Comparison of ENCODE assay signal across 17 mouse cellular contexts in genomic region chr4:46790609-46791267, GRCm38 (mm10).
A peak's percentile ranks its signal among the peaks of the same experiment; 100 is the strongest.
DNase-seq lines count a peak whose midpoint lies in the region; ATAC-seq and TF ChIP-seq lines count a peak whose summit lies in the region.
"Had no signal": no experiment of that assay in that cellular context is flagged by ENCODE, and none has a peak within 500 bp of the region (broad histone marks: within the 10 kb centered on the region; RNA-seq: fewer than 3 reads in every experiment).

No protein-coding gene starts in this region.

- H3K36me3 ChIP-seq in kidney, postnatal 0 days (ENCODE audit: insufficient read depth, low read length): no peaks in the 10 kb centered on the region
- H3K36me3 ChIP-seq in stomach, embryonic 14.5 days (ENCODE audit: control insufficient read depth, insufficient read depth, low read length): no peaks in the 10 kb centered on the region
- no peaks in the 10 kb centered on the region for H3K36me3 ChIP-seq in stomach, postnatal 0 days (ENCODE audit: control insufficient read depth, insufficient read depth, low read length)
- H3K36me3 ChIP-seq in embryonic facial prominence, embryonic 10.5 days (replicated peaks): no peaks in the 10 kb centered on the region
- no peaks in the 10 kb centered on the region for H3K36me3 ChIP-seq in neural tube, embryonic 11.5 days (ENCODE audit: control insufficient read depth, insufficient read depth, low read length)
- H3K36me3 ChIP-seq in liver, postnatal 0 days (replicated peaks; ENCODE audit: insufficient read depth, low read length): no peaks in the 10 kb centered on the region
- H3K36me3 ChIP-seq: forebrain, embryonic 12.5 days; heart, embryonic 15.5 days; midbrain, embryonic 12.5 days had no signal

- ATAC-seq in kidney, postnatal 0 days (replicated peaks; ENCODE audit: low FRiP score, low read depth): peak; percentile 52; the same call in 1 of the 2 replicates
- ATAC-seq in stomach, embryonic 14.5 days (ENCODE audit: insufficient number of reproducible peaks, insufficient read depth, low FRiP score, low read depth): peak; percentile 53; the same call in 1 of the 2 replicates
- ATAC-seq in stomach, postnatal 0 days (ENCODE audit: low FRiP score, low TSS enrichment): no peak
- no peak for ATAC-seq in neural tube, embryonic 11.5 days (ENCODE audit: insufficient read depth, low FRiP score, low TSS enrichment)
- no peak for ATAC-seq in liver, postnatal 0 days

- peak; percentile 79 for DNase-seq in kidney, postnatal 0 days (ENCODE audit: low spot score)
- DNase-seq in kidney, adult 18-20 months: no peak
- no peak for DNase-seq in stomach, postnatal 0 days (ENCODE audit: low spot score)
- peak; percentile 13 for DNase-seq in embryonic facial prominence, embryonic 10.5 days (ENCODE audit: low spot score)
- DNase-seq in neural tube, embryonic 11.5 days (ENCODE audit: low spot score): peak; percentile 22
- no peak for DNase-seq in natural killer cell, adult 2 months (ENCODE audit: low spot score in 2 of 2)
- DNase-seq in liver, postnatal 0 days: no peak
- DNase-seq: adrenal gland, adult 8-10 months; cerebellum, adult 11-12 months; heart, postnatal 36 days; lung, postnatal 14 days had no signal

- WGBS in kidney, postnatal 0 days: 16% methylated on average over 9 of the region's 9 CpGs
- 32% methylated on average over 9 of the region's 9 CpGs for WGBS in stomach, embryonic 14.5 days
- 42% methylated on average over 9 of the region's 9 CpGs for WGBS in stomach, postnatal 0 days
- WGBS in embryonic facial prominence, embryonic 10.5 days: 62% methylated on average over 9 of the region's 9 CpGs
- 64% methylated on average over 9 of the region's 9 CpGs for whole genome bisulfite sequencing in neural tube, embryonic 11.5 days
- 56% methylated on average over 9 of the region's 9 CpGs for WGBS in liver, postnatal 0 days (ENCODE audit: insufficient replicate concordance)

- no peaks in the 10 kb centered on the region for H3K27me3 ChIP-seq in kidney, postnatal 0 days (ENCODE audit: insufficient read depth, low read length)
- no peaks in the 10 kb centered on the region for H3K27me3 ChIP-seq in stomach, embryonic 14.5 days (ENCODE audit: control insufficient read depth, insufficient read depth, low read length)
- H3K27me3 ChIP-seq in stomach, postnatal 0 days (ENCODE audit: control insufficient read depth, insufficient read depth, low read length): no peaks in the 10 kb centered on the region
- no peaks in the 10 kb centered on the region for H3K27me3 ChIP-seq in embryonic facial prominence, embryonic 10.5 days (replicated peaks; ENCODE audit: low read depth, poor library complexity, severe bottlenecking)
- no peaks in the 10 kb centered on the region for H3K27me3 ChIP-seq in neural tube, embryonic 11.5 days (ENCODE audit: control insufficient read depth, insufficient read depth, low read length)
- no peaks in the 10 kb centered on the region for H3K27me3 ChIP-seq in liver, postnatal 0 days (ENCODE audit: insufficient read depth, low read length)
- H3K27me3 ChIP-seq: forebrain, embryonic 12.5 days; hindbrain, embryonic 15.5 days; midbrain, embryonic 12.5 days had no signal

- H3K27ac ChIP-seq in kidney, postnatal 0 days: no peak overlapping the region
- H3K27ac ChIP-seq in stomach, embryonic 14.5 days (ENCODE audit: low read length): no peak overlapping the region
- H3K27ac ChIP-seq in stomach, postnatal 0 days (replicated peaks): no peak overlapping the region
- H3K27ac ChIP-seq in embryonic facial prominence, embryonic 10.5 days (replicated peaks): no peak overlapping the region
- H3K27ac ChIP-seq in neural tube, embryonic 11.5 days (ENCODE audit: low read depth, low read length): no peak overlapping the region
- no peak overlapping the region for H3K27ac ChIP-seq in liver, postnatal 0 days (ENCODE audit: low read depth)
- H3K27ac ChIP-seq: forebrain, embryonic 12.5 days; heart, embryonic 15.5 days; hindbrain, embryonic 15.5 days; midbrain, embryonic 12.5 days had no signal

- no peak for TF ChIP-seq EP300 in stomach, postnatal 0 days (optimal IDR thresholded peaks at IDR 0.05)
- no peak for TF ChIP-seq EP300 in liver, postnatal 0 days (IDR thresholded peaks at IDR 0.05; ENCODE audit: low read depth)

- no peak overlapping the region for H3K9ac ChIP-seq in kidney, postnatal 0 days (ENCODE audit: low read depth, low read length)
- no peak overlapping the region for H3K9ac ChIP-seq in stomach, embryonic 14.5 days (replicated peaks; ENCODE audit: low read depth, low read length)
- no peak overlapping the region for H3K9ac ChIP-seq in stomach, postnatal 0 days (ENCODE audit: low read length)
- no peak overlapping the region for H3K9ac ChIP-seq in neural tube, embryonic 11.5 days (ENCODE audit: low read length)
- H3K9ac ChIP-seq in liver, postnatal 0 days (replicated peaks): no peak overlapping the region
- H3K9ac ChIP-seq: forebrain, embryonic 12.5 days; heart, embryonic 15.5 days; hindbrain, embryonic 15.5 days; midbrain, embryonic 12.5 days had no signal

- H3K4me3 ChIP-seq in kidney, postnatal 0 days (replicated peaks; ENCODE audit: low read depth, low read length): no peak overlapping the region
- no peak overlapping the region for H3K4me3 ChIP-seq in stomach, embryonic 14.5 days (ENCODE audit: low read depth, low read length)
- H3K4me3 ChIP-seq in stomach, postnatal 0 days (ENCODE audit: low read depth, low read length): no peak overlapping the region
- H3K4me3 ChIP-seq in embryonic facial prominence, embryonic 10.5 days: no peak overlapping the region
- H3K4me3 ChIP-seq in neural tube, embryonic 11.5 days (ENCODE audit: low read depth, low read length): no peak overlapping the region
- no peak overlapping the region for H3K4me3 ChIP-seq in liver, postnatal 0 days (ENCODE audit: low read depth, low read length)
- H3K4me3 ChIP-seq: erythroblast, embryonic 14.5 days; forebrain, embryonic 12.5 days; heart, embryonic 15.5 days; hindbrain, embryonic 15.5 days; midbrain, embryonic 12.5 days had no signal

- no peaks in the 10 kb centered on the region for H3K4me1 ChIP-seq in kidney, postnatal 0 days (replicated peaks; ENCODE audit: insufficient read depth, low read length)
- H3K4me1 ChIP-seq in stomach, embryonic 14.5 days (ENCODE audit: control insufficient read depth, insufficient read depth, low read length): 0 out of 2 replicates have a peak, but pooled peaks cover 6% of the 10 kb centered on the region
- no peaks in the 10 kb centered on the region for H3K4me1 ChIP-seq in stomach, postnatal 0 days (replicated peaks; ENCODE audit: control insufficient read depth, insufficient read depth)
- H3K4me1 ChIP-seq in embryonic facial prominence, embryonic 10.5 days: peaks cover 16% of the 10 kb centered on the region
- H3K4me1 ChIP-seq in neural tube, embryonic 11.5 days (ENCODE audit: control insufficient read depth, insufficient read depth, low read length): no peaks in the 10 kb centered on the region
- H3K4me1 ChIP-seq in liver, postnatal 0 days (ENCODE audit: insufficient read depth): peaks cover 4% of the 10 kb centered on the region; the same call in 1 of the 2 replicates
- H3K4me1 ChIP-seq: forebrain, embryonic 12.5 days; hindbrain, embryonic 15.5 days; midbrain, embryonic 12.5 days had no signal

- H3K9me3 ChIP-seq in kidney, postnatal 0 days (replicated peaks; ENCODE audit: low read length): no peaks in the 10 kb centered on the region
- no peaks in the 10 kb centered on the region for H3K9me3 ChIP-seq in stomach, embryonic 14.5 days (ENCODE audit: control insufficient read depth, low read depth, low read length)
- H3K9me3 ChIP-seq in stomach, postnatal 0 days (ENCODE audit: control insufficient read depth, low read length): no peaks in the 10 kb centered on the region
- H3K9me3 ChIP-seq in embryonic facial prominence, embryonic 10.5 days: no peaks in the 10 kb centered on the region
- no peaks in the 10 kb centered on the region for H3K9me3 ChIP-seq in neural tube, embryonic 11.5 days (ENCODE audit: control insufficient read depth, low read length)
- no peaks in the 10 kb centered on the region for H3K9me3 ChIP-seq in liver, postnatal 0 days (ENCODE audit: low read length)
- H3K9me3 ChIP-seq: forebrain, embryonic 12.5 days; heart, embryonic 15.5 days; hindbrain, embryonic 15.5 days; midbrain, embryonic 12.5 days had no signal

- no peak overlapping the region for H3K4me2 ChIP-seq in kidney, postnatal 0 days (ENCODE audit: low read length)
- H3K4me2 ChIP-seq in stomach, embryonic 14.5 days (replicated peaks; ENCODE audit: low read depth, low read length): no peak overlapping the region
- no peak overlapping the region for H3K4me2 ChIP-seq in stomach, postnatal 0 days (replicated peaks; ENCODE audit: low read depth)
- H3K4me2 ChIP-seq in neural tube, embryonic 11.5 days (ENCODE audit: low read depth): no peak overlapping the region
- H3K4me2 ChIP-seq in liver, postnatal 0 days (ENCODE audit: low read depth, low read length): no peak overlapping the region
- H3K4me2 ChIP-seq: forebrain, embryonic 12.5 days; heart, embryonic 15.5 days; hindbrain, embryonic 15.5 days; midbrain, embryonic 12.5 days had no signal

- no peak for TF ChIP-seq CTCF in kidney, postnatal 0 days (IDR thresholded peaks at IDR 0.05; ENCODE audit: low read depth)
- no peak for TF ChIP-seq CTCF in stomach, postnatal 0 days (IDR thresholded peaks at IDR 0.05; ENCODE audit: low read depth)
- no peak for TF ChIP-seq CTCF in liver, postnatal 0 days (IDR thresholded peaks at IDR 0.05; ENCODE audit: low read depth)

Comparison
In these comparisons a context has a peak if more than half of its experiments do, and no peak if none do; other contexts are left out.
1. ATAC-seq: peak in kidney, postnatal 0 days (single experiment) and stomach, embryonic 14.5 days (single experiment); none in stomach, postnatal 0 days (single experiment), neural tube, embryonic 11.5 days (single experiment) and liver, postnatal 0 days (single experiment).
2. DNase-seq: peak in kidney, postnatal 0 days (single experiment), embryonic facial prominence, embryonic 10.5 days (single experiment) and neural tube, embryonic 11.5 days (single experiment); none in kidney, adult 18-20 months (single experiment), stomach, postnatal 0 days (single experiment), natural killer cell, adult 2 months (0 of 2) and liver, postnatal 0 days (single experiment).